Mouse (Mus musculus) adrenal gland, adult 18-20 months (tissue): ENCODE measurements at regions not wholly inside any gene's neighbourhood (a gene's known extent, or its start where the extent isn't known, plus 50 kb on each side); places are given as distances from the start of the nearest gene placed in this dataset.

Experiments
- DNase-seq, 2 experiments: peaks; one replicate each; pipeline ENCODE4 v3.0.0; 2021 to 2022; ENCODE audit warnings: low spot score in 2 of 2

GRCm38 (mm10) chr11:117413133-117413532, 71.0 kb upstream of the Gm11733 start:
- DNase-seq: no peak

- DNase-seq: no peak
Observed at GRCm38 (mm10) chr11:117413942-117414705, 70.0 kb upstream of the Gm11733 start.

GRCm38 (mm10) chr11:117414871-117415323, 69.3 kb upstream of the Gm11733 start:
- peak; percentile 47 to 64 for DNase-seq

GRCm38 (mm10) chr11:117415466-117415865, 68.7 kb upstream of the Gm11733 start:
- DNase-seq: no peak

GRCm38 (mm10) chr11:117415955-117416354, 68.2 kb upstream of the Gm11733 start:
- DNase-seq: peak in 1 of 2 experiments; percentile 39

GRCm38 (mm10) chr11:117416984-117417670, 67.0 kb upstream of the Gm11733 start:
- no peak for DNase-seq

GRCm38 (mm10) chr11:117417959-117418574, 66.1 kb upstream of the Gm11733 start:
- no peak for DNase-seq

- DNase-seq: no peak
Observed at GRCm38 (mm10) chr11:117418939-117419338, 65.2 kb upstream of the Gm11733 start.

- no peak for DNase-seq
Observed at GRCm38 (mm10) chr11:117419351-117419969, 64.7 kb upstream of the Gm11733 start.

- DNase-seq: no peak
Observed at GRCm38 (mm10) chr11:117422713-117423112, 61.5 kb upstream of the Gm11733 start.

GRCm38 (mm10) chr11:117423422-117423821, 60.7 kb upstream of the Gm11733 start:
- DNase-seq: no peak

GRCm38 (mm10) chr11:117425466-117425865, 58.7 kb upstream of the Gm11733 start:
- DNase-seq: no peak

- DNase-seq: no peak
Observed at GRCm38 (mm10) chr11:117425927-117426326, 58.2 kb upstream of the Gm11733 start.

GRCm38 (mm10) chr11:117426651-117427050, 57.5 kb upstream of the Gm11733 start:
- DNase-seq: no peak

GRCm38 (mm10) chr11:117427808-117428510, 56.2 kb upstream of the Gm11733 start:
- no peak for DNase-seq

- no peak for DNase-seq
Observed at GRCm38 (mm10) chr11:117429326-117429752, 54.8 kb upstream of the Gm11733 start.

- DNase-seq: no peak
Observed at GRCm38 (mm10) chr11:117429894-117430293, 54.3 kb upstream of the Gm11733 start.

- DNase-seq: no peak
Observed at GRCm38 (mm10) chr11:117434056-117434455, 50.1 kb upstream of the Gm11733 start.
